In genomic region chr3:22074591-22075294, GRCm38 (mm10) we compare ENCODE assay signal across 8 mouse cellular contexts. TPM values are rescaled to one million over a fixed set of nuclear protein-coding genes. Genes with fewer than 3 reads are reported as not detected.
DNase-seq lines count a peak whose midpoint lies in the region; ATAC-seq lines count a peak whose summit lies in the region.

No protein-coding gene starts in this region.

- H3K36me3 ChIP-seq in heart, embryonic 11.5 days (ENCODE audit: control insufficient read depth, insufficient read depth, low read length) = no peaks in the 10 kb centered on the region; the same call in 1 of the 2 replicates
- 0 out of 2 replicates have a peak, but pooled peaks cover 6% of the 10 kb centered on the region for H3K36me3 ChIP-seq in kidney, embryonic 16.5 days (ENCODE audit: insufficient read depth, low read length)

- no peaks in the 10 kb centered on the region for H3K9me3 ChIP-seq in heart, embryonic 11.5 days (replicated peaks; ENCODE audit: control insufficient read depth, low read length)
- H3K9me3 ChIP-seq in kidney, embryonic 16.5 days (ENCODE audit: low read length) = no peaks in the 10 kb centered on the region

- no peak for ATAC-seq in heart, embryonic 11.5 days (replicated peaks; ENCODE audit: insufficient number of reproducible peaks, low FRiP score, low TSS enrichment)
- ATAC-seq in kidney, embryonic 16.5 days (ENCODE audit: low FRiP score, low TSS enrichment) = no peak

- H3K9ac ChIP-seq in heart, embryonic 11.5 days (ENCODE audit: low read depth, low read length) = no peak overlapping the region
- 0 out of 2 replicates have a peak overlapping the region, but pooled peaks have one; percentile 15 for H3K9ac ChIP-seq in kidney, embryonic 16.5 days (replicated peaks; ENCODE audit: low read length)

- H3K27ac ChIP-seq in heart, embryonic 11.5 days (ENCODE audit: low read depth, low read length) = no peak overlapping the region
- H3K27ac ChIP-seq in kidney, embryonic 16.5 days (ENCODE audit: low read length) = no peak overlapping the region

- H3K4me3 ChIP-seq in heart, embryonic 11.5 days (ENCODE audit: low read depth, low read length) = peak overlapping the region; percentile 73
- peak overlapping the region; percentile 93 for H3K4me3 ChIP-seq in kidney, embryonic 16.5 days (ENCODE audit: low read length)

- peak; percentile 28 for DNase-seq in cerebellum, adult 9-10 months
- no peak for DNase-seq in cerebellum, adult 18-20 months
- DNase-seq in c-Kit-positive CD71-positive TER-119-positive erythroid progenitor cells, embryonic 14.5 days (ENCODE audit: low spot score) = peak; percentile 60
- DNase-seq in lung, postnatal 36 days = peak; percentile 78
- peak; percentile 38 for DNase-seq in thymus, postnatal 25 days
- DNase-seq in T-cell, adult 2 months (ENCODE audit: low spot score) = no peak

- H3K27me3 ChIP-seq in heart, embryonic 11.5 days (ENCODE audit: control insufficient read depth, insufficient read depth, low read length) = no peaks in the 10 kb centered on the region
- no peaks in the 10 kb centered on the region for H3K27me3 ChIP-seq in kidney, embryonic 16.5 days (ENCODE audit: insufficient read depth, low read length)

- H3K4me2 ChIP-seq in heart, embryonic 11.5 days = peak overlapping the region; percentile 84
- peak overlapping the region; percentile 89 for H3K4me2 ChIP-seq in kidney, embryonic 16.5 days (replicated peaks; ENCODE audit: low read depth, low read length)

- peaks cover 21% of the 10 kb centered on the region for H3K4me1 ChIP-seq in heart, embryonic 11.5 days (ENCODE audit: control insufficient read depth, insufficient read depth, low read length)
- peaks cover 23% of the 10 kb centered on the region for H3K4me1 ChIP-seq in kidney, embryonic 16.5 days (ENCODE audit: insufficient read depth, low read length)

- WGBS in heart, embryonic 11.5 days (ENCODE audit: insufficient replicate concordance) = 21% methylated on average over 11 of the region's 11 CpGs
- 34% methylated on average over 11 of the region's 11 CpGs for WGBS in kidney, embryonic 16.5 days

RNA-seq across cellular contexts. Expression of gene Tbl1xr1, which starts 1.7 kb away (rescaled TPM):
- 16.9 and 21.4 TPM in 2 replicates for polyA plus RNA-seq in heart, embryonic 11.5 days (2014; fragmentation: Nextera tagmentation; extraction: Ambion mirVana)
- polyA plus RNA-seq in kidney, embryonic 16.5 days (2015; fragmentation: Nextera tagmentation; extraction: Ambion mirVana) = 19.2 and 23.2 TPM in 2 replicates

Comparison
In these comparisons a context has a peak if more than half of its experiments do, and no peak if none do; other contexts are left out.
1. DNase-seq: peak in cerebellum, adult 9-10 months (single experiment), c-Kit-positive CD71-positive TER-119-positive erythroid progenitor cells, embryonic 14.5 days (single experiment), lung, postnatal 36 days (single experiment) and thymus, postnatal 25 days (single experiment); none in cerebellum, adult 18-20 months (0 of 2) and T-cell, adult 2 months (single experiment).